Mouse (Mus musculus) yolk sac, embryonic 10.5 days (tissue): ENCODE results near the gene Foxp2.

Source experiments
- DNase-seq: peaks from one replicate; pipeline ENCODE4 v3.0.0-alpha.2; 2017; ENCODE audit warnings: low spot score

Gene Foxp2

GRCm38 (mm10) chr6:15101548-15101947, 200.4 kb downstream of the Foxp2 start:
- no peak for DNase-seq

DNA sequence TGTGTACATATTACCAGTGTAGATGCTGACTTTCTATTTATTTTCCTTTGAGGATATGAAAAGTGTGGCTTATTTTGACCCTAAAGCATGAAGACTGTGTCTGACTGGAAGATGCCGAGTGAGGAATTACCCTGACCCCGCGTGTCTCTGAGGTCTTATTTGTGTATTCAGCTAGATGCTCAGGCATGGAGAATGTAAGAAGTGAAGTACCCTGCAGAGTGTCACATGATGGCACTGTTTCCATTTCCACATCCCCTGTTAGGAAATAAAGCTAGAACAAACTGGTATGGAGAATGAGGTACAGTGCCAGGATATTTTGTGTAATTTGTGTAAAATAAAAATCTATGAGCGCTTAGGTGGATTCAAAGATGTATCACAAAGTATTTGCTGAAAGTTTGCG, 219.8 kb downstream of the Foxp2 start:
- DNase-seq = no peak

DNA sequence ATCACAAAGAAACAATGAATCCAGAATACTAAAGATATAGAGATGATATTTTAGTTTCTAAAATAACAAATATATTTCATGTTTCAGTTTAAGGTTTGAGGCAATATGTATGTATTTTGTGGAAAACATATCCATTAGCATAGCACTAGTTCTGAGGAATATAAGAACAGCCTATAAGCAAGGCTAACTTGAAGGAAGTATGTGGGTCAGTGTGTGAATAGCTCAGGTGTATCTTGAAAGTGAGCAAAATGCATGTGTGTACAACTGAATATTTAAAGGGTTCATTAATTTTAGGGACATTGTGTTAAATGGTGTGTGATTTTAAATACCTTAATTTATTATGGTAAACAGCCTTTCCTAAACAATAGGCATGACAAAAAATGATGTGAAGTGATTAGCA, 220.2 kb downstream of the Foxp2 start:
- no peak for DNase-seq

GRCm38 (mm10) chr6:15130142-15130541, 229.0 kb downstream of the Foxp2 start:
- DNase-seq = no peak

- no peak for DNase-seq
Measured at GRCm38 (mm10) chr6:15142094-15142493, 240.9 kb downstream of the Foxp2 start.

DNA sequence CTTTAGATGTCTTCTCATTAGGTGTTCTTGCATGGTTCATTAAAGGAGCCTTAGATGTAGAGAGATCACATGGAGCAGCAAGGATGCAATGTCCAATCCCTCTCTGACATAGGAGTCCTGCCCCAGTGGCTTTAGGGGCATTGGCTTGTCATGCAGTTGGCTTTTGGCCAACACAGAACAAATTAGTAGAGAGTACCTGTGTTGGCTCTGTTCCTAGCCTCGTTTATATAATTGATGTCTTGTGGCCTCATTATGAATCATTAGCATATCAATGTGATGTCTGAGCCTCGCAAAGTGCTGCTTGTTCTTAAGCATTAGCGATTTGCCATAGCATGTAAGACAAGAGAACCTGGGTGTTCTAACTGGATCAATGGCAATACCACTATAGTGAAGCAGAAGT, 250.5 kb downstream of the Foxp2 start:
- no peak for DNase-seq

GRCm38 (mm10) chr6:15163508-15164053, 262.4 kb downstream of the Foxp2 start:
- no peak for DNase-seq

- no peak for DNase-seq
Measured at GRCm38 (mm10) chr6:15176754-15177153, 275.6 kb downstream of the Foxp2 start.

GRCm38 (mm10) chr6:15192877-15193276, 291.7 kb downstream of the Foxp2 start:
- no peak for DNase-seq

DNA sequence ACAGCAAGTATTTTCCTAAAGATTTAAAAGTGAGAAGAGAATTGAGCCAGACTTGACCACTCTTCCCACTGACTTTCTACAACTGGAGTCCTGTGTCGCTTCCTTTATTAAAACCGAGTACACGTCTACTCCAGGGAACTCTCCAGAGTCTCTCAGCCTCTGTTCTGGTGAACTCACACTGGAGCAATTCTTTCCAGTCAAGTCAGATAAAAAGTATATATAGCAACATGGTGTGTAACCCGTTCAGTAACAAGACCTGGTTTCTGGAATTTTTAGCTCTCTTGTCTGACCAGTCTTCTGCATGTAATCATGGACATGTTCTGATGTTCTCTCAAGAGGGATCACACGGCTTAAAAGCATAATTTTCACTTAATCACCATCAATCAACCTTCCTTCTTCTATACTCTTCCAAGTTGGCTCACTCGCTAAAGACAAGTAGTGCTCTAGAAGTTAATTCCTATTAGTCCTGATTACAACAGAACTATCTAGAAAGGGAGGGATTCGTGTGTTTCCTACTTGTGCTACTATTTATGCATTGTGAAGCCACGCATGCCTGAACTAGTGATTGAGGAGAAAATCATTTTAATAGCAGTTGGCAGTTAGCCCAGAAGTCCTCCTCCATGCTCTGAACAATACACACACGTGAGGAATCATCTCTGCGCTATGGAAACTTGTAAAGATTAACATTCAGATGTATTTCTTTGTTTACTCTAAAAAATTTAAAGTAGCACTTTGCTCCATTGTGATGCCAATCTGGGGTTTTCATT, 341.2 kb downstream of the Foxp2 start:
- no peak for DNase-seq

GRCm38 (mm10) chr6:15257393-15257792, 356.2 kb downstream of the Foxp2 start:
- DNase-seq = peak; percentile 5

- DNase-seq = no peak
Measured at GRCm38 (mm10) chr6:15257893-15258292, 356.7 kb downstream of the Foxp2 start.

DNA sequence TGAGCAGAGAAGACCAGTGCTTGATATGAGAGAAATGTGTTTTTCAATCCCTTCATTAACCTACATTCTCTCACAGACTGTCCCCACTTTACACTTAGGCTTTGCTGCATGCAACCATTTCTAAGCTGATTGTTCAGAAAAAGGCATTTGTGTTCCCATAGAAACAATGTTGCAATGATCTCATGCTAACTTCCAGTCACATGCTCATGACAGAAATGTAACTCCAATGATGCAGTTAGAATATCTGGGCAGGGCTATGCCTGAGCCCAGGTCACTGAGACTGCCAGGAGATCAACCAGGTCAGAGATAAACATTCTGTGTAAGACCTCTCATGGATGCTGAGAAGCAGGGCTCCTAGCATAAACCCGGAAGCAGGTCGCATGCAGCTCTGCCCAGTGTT, 367.0 kb downstream of the Foxp2 start:
- no peak for DNase-seq

DNA sequence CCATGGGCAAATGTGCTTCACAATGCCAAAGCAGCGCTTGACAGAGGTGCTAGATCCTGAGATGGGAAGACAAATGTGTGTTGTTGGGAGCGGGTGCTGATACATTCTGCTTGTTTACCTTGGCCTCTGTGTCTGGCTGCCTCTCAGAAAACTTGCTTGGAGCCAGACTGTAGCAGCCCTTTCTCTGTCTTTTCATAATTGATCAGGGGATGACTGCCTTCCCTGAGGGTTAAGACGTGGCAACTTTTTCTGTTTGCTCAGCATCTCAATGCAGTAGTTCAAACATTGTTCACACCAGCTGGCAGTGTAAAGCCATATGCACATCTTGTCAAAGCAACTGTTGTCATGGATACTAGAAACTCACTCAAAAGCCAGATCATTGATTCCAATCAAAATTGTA, 384.1 kb downstream of the Foxp2 start:
- no peak for DNase-seq

DNA sequence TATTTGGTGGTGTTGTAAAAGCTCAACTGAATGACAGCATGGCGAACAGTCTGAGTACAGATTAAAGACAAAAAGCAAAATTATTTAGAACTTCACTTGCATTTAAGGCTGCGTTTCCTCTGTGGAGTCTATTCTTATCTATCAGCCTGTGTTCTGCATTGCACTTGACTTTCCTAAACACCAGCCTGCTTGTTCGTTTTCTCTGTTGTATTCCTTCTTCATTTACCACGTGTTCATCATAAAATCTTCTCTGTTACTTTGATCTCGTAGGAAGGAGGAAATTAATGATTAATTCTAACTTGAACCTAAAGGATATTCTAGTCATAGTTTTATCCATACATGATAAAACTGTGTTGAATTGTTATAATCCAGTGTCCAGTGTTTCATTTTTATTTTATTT, 392.9 kb downstream of the Foxp2 start:
- DNase-seq = no peak

DNA sequence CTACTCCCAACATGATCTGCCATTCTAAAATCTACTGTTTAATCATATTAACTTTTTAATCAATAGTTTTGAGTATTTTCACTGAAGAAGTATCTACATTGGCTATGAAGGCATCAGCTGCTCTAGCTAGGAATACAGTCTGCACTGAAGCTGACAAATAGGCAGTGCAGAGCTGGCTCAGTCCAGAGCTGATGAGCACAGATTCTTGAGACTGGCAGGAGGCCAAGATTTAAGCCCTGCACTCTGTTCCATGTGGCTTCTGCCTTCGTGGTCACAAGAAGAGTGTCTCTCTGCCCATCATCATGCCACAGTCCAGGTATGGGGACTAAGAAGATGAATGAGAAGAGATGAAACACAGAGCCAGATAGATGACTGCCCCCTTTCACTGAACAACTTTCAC, 398.1 kb downstream of the Foxp2 start:
- no peak for DNase-seq

DNA sequence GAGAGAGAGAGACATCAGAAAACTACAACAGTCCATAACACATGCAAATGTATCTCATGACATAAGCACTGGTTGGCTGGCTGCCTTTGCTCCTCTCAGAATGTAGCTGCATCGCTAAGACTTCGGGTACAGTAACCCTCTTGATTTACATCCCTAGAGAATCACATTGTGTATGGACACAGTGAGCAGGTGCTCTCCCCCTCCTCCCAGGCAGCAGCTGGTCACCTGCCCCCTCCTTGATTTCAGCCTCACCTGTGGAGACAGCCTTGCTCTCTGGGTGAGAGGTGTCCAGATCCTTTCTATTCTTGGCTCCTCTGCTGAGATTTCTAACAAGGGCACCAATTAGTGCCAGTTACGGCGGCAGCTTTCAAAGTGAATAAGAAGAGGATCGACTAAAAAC, 409.5 kb downstream of the Foxp2 start:
- DNase-seq = no peak

DNA sequence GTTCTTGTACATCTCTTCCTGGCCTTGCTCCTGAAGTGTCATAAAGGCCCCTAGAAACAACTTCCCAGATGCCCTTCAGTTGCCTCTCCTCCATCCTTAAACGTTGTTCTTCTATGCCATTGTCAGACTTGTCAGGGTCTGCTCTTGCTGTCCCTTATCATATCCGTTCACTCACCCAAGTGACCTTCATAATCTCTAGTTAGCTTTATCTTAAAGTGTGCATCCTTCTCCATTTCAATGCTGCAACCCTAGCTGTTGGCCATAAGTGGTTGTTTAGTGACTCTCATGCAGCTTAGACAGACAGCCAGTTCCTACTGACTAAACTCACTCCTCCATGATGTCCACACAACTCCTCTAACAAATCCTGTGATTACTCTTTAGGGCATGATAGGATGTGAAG, 415.8 kb downstream of the Foxp2 start:
- DNase-seq = no peak

- no peak for DNase-seq
Measured at GRCm38 (mm10) chr6:15318343-15318742, 417.2 kb downstream of the Foxp2 start.

- DNase-seq = no peak
Measured at GRCm38 (mm10) chr6:15321551-15321974, 420.4 kb downstream of the Foxp2 start.

DNA sequence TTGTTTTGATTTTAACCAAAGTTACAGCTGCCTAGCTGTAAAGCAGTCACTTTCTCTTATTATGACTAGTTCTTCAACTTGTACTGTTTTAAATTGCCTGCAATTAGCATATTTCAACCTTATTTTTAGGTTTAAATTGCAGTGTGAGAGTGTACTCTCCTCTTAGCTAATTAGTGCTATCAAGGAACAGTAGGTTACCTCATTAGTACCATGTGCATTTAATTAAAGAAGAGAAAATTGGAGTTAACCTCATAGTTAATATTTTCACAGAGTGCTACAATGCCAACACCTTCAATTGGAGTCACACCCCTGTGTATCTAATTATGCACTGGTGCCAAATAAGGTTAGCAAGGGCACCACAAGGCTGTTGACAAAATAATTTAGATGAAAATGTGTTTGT, 421.9 kb downstream of the Foxp2 start:
- no peak for DNase-seq

GRCm38 (mm10) chr6:15347705-15348104, 446.6 kb downstream of the Foxp2 start:
- no peak for DNase-seq

- no peak for DNase-seq
Measured at GRCm38 (mm10) chr6:15355852-15356251, 454.7 kb downstream of the Foxp2 start.

GRCm38 (mm10) chr6:15370281-15370680, 469.1 kb downstream of the Foxp2 start:
- DNase-seq = no peak
